Mouse (Mus musculus) kidney, adult 2 months (tissue): ENCODE data around the gene Dagla.

ENCODE experiments used
- CTCF ChIP-seq: fragments of 200-500 bp; conservative IDR thresholded peaks from 2 replicates; pipeline ENCODE4 v1.5.1; 2011; ENCODE audit warnings: low read depth, mild to moderate bottlenecking, control low read depth, low read length, moderate library complexity, mixed read lengths; ENCODE audit not compliant: insufficient read depth, insufficient read length
- POLR2A ChIP-seq: fragments of 200-500 bp; IDR thresholded peaks from one replicate; pipeline ENCODE4 v1.6.1; 2011; ENCODE audit warnings: low read depth, low read length, control low read depth

- TF ChIP-seq CTCF (no peak), POLR2A (no peak)
Measured at GRCm38 (mm10) chr19:10297041-10297503, 7.6 kb downstream of the Dagla start.
